Mouse (Mus musculus) hindbrain, embryonic 11.5 days (tissue): ENCODE measurements around the gene Gan. TPM values are rescaled to one million over a fixed set of nuclear protein-coding genes. Genes with fewer than 3 reads are reported as not detected.

Experiments
- ATAC-seq: fragments of 200-750 bp; cut with Nextera tagmentation; 2 replicates; pipeline ENCODE4 v1.8.0; 2017; ENCODE audit warnings: mild to moderate bottlenecking, moderate TSS enrichment, moderate library complexity; ENCODE audit not compliant: low FRiP score
- DNase-seq: peaks from one replicate; pipeline ENCODE4 v3.0.0-alpha.2; 2015; ENCODE audit warnings: low spot score
- H3K27ac ChIP-seq: fragments of 300-500 bp; sonication (generic); 2 replicates; pipeline ENCODE4 v1.5.1; 2014; ENCODE audit warnings: mild to moderate bottlenecking, low read depth, low read length
- H3K27me3 ChIP-seq: fragments of 300-500 bp; sonication (generic); 2 replicates; pipeline ENCODE4 v1.6.1; 2014; ENCODE audit warnings: mild to moderate bottlenecking, low read length, moderate library complexity, mixed read lengths; ENCODE audit not compliant: control insufficient read depth, insufficient read depth
- H3K36me3 ChIP-seq: fragments of 300-500 bp; sonication (generic); 2 replicates; pipeline ENCODE4 v1.6.1; 2014; ENCODE audit warnings: mild to moderate bottlenecking, low read length, moderate library complexity, mixed read lengths; ENCODE audit not compliant: control insufficient read depth, insufficient read depth
- H3K4me1 ChIP-seq: fragments of 300-500 bp; sonication (generic); replicated peaks from 2 replicates; pipeline ENCODE4 v1.6.1; 2014; ENCODE audit warnings: low read length, mixed read lengths; ENCODE audit not compliant: control insufficient read depth, insufficient read depth
- H3K4me2 ChIP-seq: fragments of 300-500 bp; sonication (generic); replicated peaks from 2 replicates; pipeline ENCODE4 v1.6.1; 2014; ENCODE audit warnings: mild to moderate bottlenecking, low read depth, low read length
- H3K4me3 ChIP-seq: fragments of 300-500 bp; sonication (generic); 2 replicates; pipeline ENCODE4 v1.5.1; 2014; ENCODE audit warnings: low read depth, low read length
- H3K9ac ChIP-seq: fragments of 300-500 bp; sonication (generic); 2 replicates; pipeline ENCODE4 v1.6.1; 2014; ENCODE audit warnings: low read depth, low read length
- H3K9me3 ChIP-seq: fragments of 300-500 bp; sonication (generic); 2 replicates; pipeline ENCODE4 v1.6.1; 2016; ENCODE audit warnings: low read length; ENCODE audit not compliant: control insufficient read depth
- WGBS: fragments of 180-500 bp; shearing (Covaris S2); extraction: QIAGEN DNeasy Blood & Tissue Kit; methylation state at CpG from one replicate; pipeline ENCODE4 v1.1.7; 2014; 5-methylcytosine and 5-hydroxymethylcytosine counted together
- polyA plus RNA-seq: library from polyadenylated mRNA; unstranded; fragments of >200 nt; fragmentation: Nextera tagmentation; extraction: Ambion mirVana; gene quantifications from 2 replicates; pipeline ENCODE4 v1.2.1, GENCODE M21; 2014

The Gan gene
- polyA plus RNA-seq, 1 experiment from 2014 or later: 3.2 TPM

DNA sequence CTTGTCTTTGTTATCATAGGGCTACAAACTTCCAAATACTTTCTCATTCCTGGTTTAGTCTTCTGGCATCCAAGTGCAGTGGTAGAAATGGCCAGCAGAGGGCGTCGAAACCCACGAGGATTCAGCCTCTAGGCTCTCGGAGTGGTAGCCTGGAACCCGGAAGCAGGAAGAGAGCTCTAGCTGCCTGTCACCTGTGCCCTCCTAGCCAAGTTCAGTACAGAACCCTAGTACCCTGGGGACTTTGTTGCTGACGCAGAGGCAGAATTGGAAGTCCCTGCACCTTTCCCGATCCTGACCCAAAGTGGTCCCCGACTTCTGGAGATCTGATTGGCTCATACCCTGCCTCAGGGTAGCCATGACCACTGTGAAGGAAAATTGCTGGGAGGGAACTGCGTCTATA lies 66.7 kb downstream of the Gan start:
- Histone ChIP-seq H3K9ac (0 out of 2 replicates have a peak overlapping the region, but pooled peaks have one; percentile 7), H3K4me3 (no peak overlapping the region), H3K36me3 (no peaks in the 10 kb centered on the region), H3K4me2 (peak overlapping the region; percentile 24; the same call in 1 of the 2 replicates), H3K4me1 (no peaks in the 10 kb centered on the region), H3K27ac (no peak overlapping the region), H3K9me3 (no peaks in the 10 kb centered on the region), H3K27me3 (no peaks in the 10 kb centered on the region)
- WGBS: 15% methylated on average over 9 of the region's 9 CpGs
- DNase-seq (peak; percentile 93), ATAC-seq (peak; percentile 70)

DNA sequence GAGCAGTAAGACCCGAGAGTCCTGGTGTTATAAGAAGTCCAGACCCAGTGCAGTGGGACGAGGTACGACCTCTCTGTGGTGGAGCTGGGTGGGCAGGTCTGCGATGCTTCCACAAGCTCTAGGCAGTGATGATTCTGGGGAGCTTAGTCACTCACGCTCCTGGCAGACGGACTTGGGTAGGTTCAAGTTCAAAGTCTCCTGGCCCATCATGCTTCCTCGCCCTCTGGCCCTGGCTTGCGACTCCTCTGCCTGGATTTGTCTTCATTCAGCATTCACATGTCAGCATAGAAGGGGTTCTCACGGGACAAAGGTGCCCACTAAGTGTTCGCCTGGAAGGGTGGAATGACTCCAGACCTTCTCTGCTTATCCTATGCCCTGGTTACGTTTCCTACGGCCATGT lies 68.4 kb downstream of the Gan start:
- Histone ChIP-seq H3K27me3 (no peaks in the 10 kb centered on the region), H3K4me2 (no peak overlapping the region), H3K27ac (no peak overlapping the region), H3K36me3 (no peaks in the 10 kb centered on the region), H3K4me3 (no peak overlapping the region), H3K4me1 (no peaks in the 10 kb centered on the region), H3K9me3 (no peaks in the 10 kb centered on the region), H3K9ac (no peak overlapping the region)
- WGBS: 86% methylated on average over 12 of the region's 12 CpGs
- ATAC-seq: no peak
- no peak for DNase-seq

DNA sequence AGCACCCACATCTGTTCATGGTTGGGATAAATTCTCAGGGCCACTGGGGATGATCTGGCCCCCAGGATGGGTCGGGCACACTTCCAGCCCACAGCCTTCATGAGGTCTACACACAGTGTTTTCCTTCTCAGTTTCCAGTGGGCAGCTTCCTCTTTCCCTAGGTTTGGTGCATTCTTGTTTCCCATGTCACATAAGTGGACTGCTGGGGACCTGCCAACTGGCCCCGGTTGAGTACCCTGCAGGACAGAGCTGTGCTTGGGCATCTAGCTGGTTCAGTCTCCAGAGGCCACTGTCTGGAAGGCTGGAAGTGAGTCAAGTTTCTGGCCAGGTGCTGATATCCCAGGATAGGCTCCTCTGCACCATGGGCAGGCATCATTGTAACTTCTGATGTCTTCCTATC lies 69.4 kb downstream of the Gan start:
- Histone ChIP-seq H3K36me3 (no peaks in the 10 kb centered on the region), H3K27ac (no peak overlapping the region), H3K4me1 (no peaks in the 10 kb centered on the region), H3K9me3 (no peaks in the 10 kb centered on the region), H3K4me2 (no peak overlapping the region), H3K4me3 (no peak overlapping the region), H3K9ac (no peak overlapping the region), H3K27me3 (no peaks in the 10 kb centered on the region)
- DNase-seq (no peak), ATAC-seq (no peak)
- WGBS: 94% methylated on average over 2 of the region's 2 CpGs

DNA sequence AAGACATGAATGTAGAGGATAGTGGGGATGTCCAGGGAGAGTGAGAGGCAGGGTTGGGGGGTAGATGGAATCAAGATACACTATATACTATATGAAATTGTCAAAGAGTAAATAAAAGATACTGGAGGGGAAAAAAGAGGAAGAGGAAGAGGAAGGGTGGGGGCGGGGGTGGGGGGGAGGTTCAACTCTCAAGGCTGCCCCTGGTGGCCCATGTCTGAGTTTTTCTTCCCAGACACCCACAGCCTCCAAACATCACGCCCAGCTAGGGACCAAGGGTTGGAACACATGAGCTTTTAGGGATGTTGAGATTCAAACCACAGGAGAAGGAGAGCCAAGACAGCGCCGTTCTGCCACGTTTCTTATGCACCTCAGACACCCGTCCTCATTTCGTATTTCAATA lies 75.3 kb downstream of the Gan start:
- Histone ChIP-seq H3K9me3 (no peaks in the 10 kb centered on the region), H3K4me1 (no peaks in the 10 kb centered on the region), H3K27me3 (no peaks in the 10 kb centered on the region), H3K27ac (no peak overlapping the region), H3K4me2 (no peak overlapping the region), H3K9ac (no peak overlapping the region), H3K4me3 (no peak overlapping the region), H3K36me3 (no peaks in the 10 kb centered on the region)
- no peak for ATAC-seq
- no peak for DNase-seq
- WGBS: 81% methylated on average over 7 of the region's 7 CpGs

DNA sequence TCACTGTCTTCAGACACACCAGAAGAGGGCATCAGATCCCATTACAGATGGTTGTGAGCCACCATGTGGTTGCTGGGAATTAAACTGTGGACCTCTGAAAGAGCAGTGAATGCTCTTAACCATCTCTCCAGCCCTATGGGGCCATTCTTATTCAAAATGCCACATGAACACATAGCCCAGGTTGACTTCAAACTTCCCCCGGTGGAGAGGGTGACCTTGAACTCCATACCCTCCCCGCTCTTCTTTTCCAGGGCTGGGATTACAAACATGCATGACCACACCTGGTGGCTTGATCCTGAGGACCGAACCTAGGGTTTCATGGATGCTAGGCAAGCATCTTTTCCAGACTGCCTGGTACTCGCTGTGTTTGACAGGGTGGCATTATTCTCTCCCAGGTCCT lies 78.6 kb downstream of the Gan start:
- no peak overlapping the region for H3K4me3 ChIP-seq
- H3K4me1 ChIP-seq: no peaks in the 10 kb centered on the region
- no peak overlapping the region for H3K27ac ChIP-seq
- no peak overlapping the region for H3K9ac ChIP-seq
- no peaks in the 10 kb centered on the region for H3K36me3 ChIP-seq
- DNase-seq (no peak), ATAC-seq (no peak)
- 90% methylated on average over 4 of the region's 4 CpGs for WGBS
- no peaks in the 10 kb centered on the region for H3K9me3 ChIP-seq
- no peak overlapping the region for H3K4me2 ChIP-seq
- no peaks in the 10 kb centered on the region for H3K27me3 ChIP-seq

DNA sequence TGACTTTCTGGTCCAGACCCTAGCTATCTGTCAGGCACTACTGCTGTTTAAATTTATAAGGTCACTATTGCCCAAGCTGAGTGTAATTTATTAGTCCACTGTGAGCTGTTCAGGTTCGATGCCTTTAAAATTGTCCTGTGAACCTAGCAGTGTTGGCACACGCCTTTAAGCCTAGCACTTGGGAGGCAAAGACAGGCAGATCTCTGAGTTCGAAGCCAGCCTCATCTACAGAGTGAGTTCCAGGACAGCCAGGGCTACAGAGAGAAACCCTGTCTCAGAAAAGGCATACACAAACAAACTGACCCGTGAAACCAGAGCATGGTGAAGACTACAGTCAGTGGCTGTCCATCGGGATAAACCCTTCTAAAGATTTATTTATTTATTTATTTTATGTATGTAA lies 82.4 kb downstream of the Gan start:
- no peaks in the 10 kb centered on the region for H3K36me3 ChIP-seq
- H3K9me3 ChIP-seq: no peaks in the 10 kb centered on the region
- no peaks in the 10 kb centered on the region for H3K27me3 ChIP-seq
- H3K4me2 ChIP-seq: no peak overlapping the region
- no peak overlapping the region for H3K27ac ChIP-seq
- ATAC-seq (no peak), DNase-seq (no peak)
- no peak overlapping the region for H3K9ac ChIP-seq
- no peak overlapping the region for H3K4me3 ChIP-seq
- H3K4me1 ChIP-seq: no peaks in the 10 kb centered on the region
- WGBS: 87% methylated on average over 5 of the region's 5 CpGs

DNA sequence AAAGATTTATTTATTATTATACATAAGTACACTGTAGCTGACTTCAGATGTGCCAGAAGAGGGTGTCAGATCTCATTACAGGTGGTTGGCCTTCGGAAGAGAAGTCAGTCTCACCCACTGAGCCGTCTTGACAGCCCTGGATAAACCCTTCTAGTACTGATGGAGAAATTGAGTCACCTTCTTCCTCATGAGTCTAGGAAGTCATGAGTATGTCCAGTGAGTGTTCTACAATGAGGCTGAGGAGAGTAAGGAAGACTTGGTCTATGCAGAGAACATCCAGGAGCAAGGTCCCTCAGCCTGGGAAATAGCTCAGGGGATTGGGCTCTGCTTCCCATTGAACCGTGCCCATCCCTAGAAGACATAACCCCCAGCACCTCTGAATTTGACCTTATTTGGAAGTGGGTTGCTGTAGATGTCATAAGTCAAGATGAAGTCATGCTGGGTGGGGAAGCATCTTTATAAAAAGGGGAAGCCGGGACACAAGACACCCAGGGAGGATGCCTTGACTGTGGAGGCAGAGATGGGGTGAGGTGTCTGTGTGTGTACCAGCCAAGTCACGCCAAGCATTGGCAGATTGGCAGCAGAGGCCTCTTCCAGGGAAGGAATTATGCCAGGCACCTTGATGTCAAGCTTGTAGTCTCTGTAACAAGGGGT lies 83.0 kb downstream of the Gan start:
- Histone ChIP-seq H3K36me3 (no peaks in the 10 kb centered on the region), H3K9me3 (no peaks in the 10 kb centered on the region), H3K9ac (no peak overlapping the region), H3K27ac (no peak overlapping the region), H3K4me1 (no peaks in the 10 kb centered on the region), H3K27me3 (no peaks in the 10 kb centered on the region), H3K4me3 (no peak overlapping the region), H3K4me2 (no peak overlapping the region)
- ATAC-seq (no peak), DNase-seq (no peak)
- WGBS: 84% methylated on average over 5 of the region's 5 CpGs

DNA sequence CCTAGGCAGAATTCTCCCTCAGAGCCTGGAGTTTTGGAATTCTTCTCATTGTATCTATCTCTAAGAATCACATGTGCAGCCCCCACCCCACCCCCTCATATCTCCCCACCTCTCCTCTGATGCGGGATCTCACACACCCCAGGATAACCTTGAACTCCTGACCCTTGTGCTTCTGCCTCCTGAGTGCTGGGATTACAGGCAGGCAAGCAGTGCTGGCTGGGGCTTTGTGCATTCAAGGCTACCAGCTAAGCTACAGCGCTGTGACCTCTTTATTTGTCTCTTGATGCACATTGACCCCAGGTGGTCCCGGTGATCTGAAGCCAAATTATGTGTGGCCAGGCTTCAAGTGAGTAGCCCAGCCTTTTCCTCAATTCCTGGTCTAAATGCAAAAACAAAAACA lies 83.9 kb downstream of the Gan start:
- no peaks in the 10 kb centered on the region for H3K36me3 ChIP-seq
- H3K4me2 ChIP-seq: no peak overlapping the region
- no peaks in the 10 kb centered on the region for H3K4me1 ChIP-seq
- no peak for ATAC-seq
- no peak overlapping the region for H3K27ac ChIP-seq
- no peaks in the 10 kb centered on the region for H3K27me3 ChIP-seq
- 16% methylated on average over 3 of the region's 3 CpGs for WGBS
- no peak for DNase-seq
- H3K9ac ChIP-seq: no peak overlapping the region
- no peak overlapping the region for H3K4me3 ChIP-seq
- H3K9me3 ChIP-seq: no peaks in the 10 kb centered on the region

DNA sequence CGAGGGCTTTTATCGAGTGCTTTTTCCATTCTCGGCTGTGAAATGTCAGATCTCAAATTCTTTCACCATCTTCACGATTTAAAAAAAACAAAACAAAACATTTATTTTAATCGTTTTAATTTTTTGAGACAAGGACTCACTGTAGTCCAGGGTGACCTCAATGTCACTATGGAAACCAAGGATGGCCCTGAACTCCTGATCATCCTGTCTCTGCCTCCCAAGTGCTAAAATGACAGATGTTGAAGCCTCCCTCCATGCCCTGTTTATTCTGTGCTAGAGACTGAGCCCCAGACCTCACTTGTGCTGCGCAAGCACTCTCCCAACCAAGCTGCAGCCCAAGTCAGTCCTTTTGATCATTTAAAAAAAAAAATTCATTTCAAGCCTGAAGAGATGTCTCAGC lies 84.4 kb downstream of the Gan start:
- H3K36me3 ChIP-seq: no peaks in the 10 kb centered on the region
- no peaks in the 10 kb centered on the region for H3K9me3 ChIP-seq
- H3K9ac ChIP-seq: no peak overlapping the region
- no peak for DNase-seq
- no peak overlapping the region for H3K27ac ChIP-seq
- ATAC-seq: no peak
- H3K27me3 ChIP-seq: no peaks in the 10 kb centered on the region
- no peak overlapping the region for H3K4me2 ChIP-seq
- WGBS: 80% methylated on average over 6 of the region's 6 CpGs
- no peaks in the 10 kb centered on the region for H3K4me1 ChIP-seq
- no peak overlapping the region for H3K4me3 ChIP-seq
